Comparison of ENCODE assay signal across 11 mouse cellular contexts in the genomic region with DNA sequence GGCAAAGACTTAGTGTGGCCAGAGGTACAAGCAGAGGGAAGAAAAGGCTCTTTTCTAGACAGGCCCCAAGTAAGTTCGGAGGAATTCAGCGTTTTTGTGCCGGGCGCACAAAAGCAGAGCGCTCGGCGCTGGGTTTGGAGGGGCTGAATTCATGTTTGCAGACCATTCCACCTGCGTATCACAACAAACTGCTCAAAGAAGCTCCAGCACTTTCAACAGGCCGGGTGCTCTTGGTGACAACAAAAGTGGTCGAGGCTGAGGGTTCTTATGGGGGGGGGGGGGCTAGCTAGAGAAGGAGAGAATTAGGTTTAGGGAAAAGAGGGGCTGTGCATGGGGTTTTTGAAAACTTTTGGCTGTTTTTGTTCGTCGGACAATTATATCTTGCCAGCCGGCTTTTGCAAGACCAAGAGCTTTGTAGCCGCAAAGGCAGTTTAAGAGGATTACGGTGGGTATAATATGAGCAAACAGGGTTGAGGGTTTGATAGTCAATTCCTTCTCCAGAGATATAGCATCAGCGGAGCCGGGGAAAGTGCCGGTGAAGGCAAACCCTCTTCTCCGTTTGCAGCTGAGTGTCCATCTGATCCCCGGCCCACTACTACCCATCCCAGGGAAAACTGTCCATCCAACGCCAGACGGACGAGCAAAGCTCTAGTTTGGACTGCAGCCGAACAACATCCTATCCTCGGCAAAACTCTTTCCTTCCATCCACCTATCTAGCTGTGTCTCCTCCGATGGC. TPM values are rescaled to one million over a fixed set of nuclear protein-coding genes. Genes with fewer than 3 reads are reported as not detected.
DNase-seq lines count a peak whose midpoint lies in the region; ATAC-seq and TF ChIP-seq lines count a peak whose summit lies in the region.
"Had no signal": no experiment of that assay in that cellular context is flagged by ENCODE, and none has a peak within 500 bp of the region (broad histone marks: within the 10 kb centered on the region; RNA-seq: fewer than 3 reads in every experiment).

No protein-coding gene starts in this region.

- no peaks in the 10 kb centered on the region for H3K36me3 ChIP-seq in heart, adult 2 months (ENCODE audit: control insufficient read depth, insufficient read depth, low read length)
- no peaks in the 10 kb centered on the region for H3K36me3 ChIP-seq in E14TG2a.4 (ENCODE audit: insufficient read depth, low read length)
- H3K36me3 ChIP-seq in forebrain, embryonic 11.5 days (ENCODE audit: control insufficient read depth, insufficient read depth, low read length): no peaks in the 10 kb centered on the region
- H3K36me3 ChIP-seq in liver, embryonic 12.5 days: no peaks in the 10 kb centered on the region

- no peak overlapping the region for H3K27ac ChIP-seq in heart, adult 2 months
- peak overlapping the region; percentile 97 for H3K27ac ChIP-seq in forebrain, embryonic 11.5 days (ENCODE audit: low read depth, low read length)
- H3K27ac ChIP-seq in liver, embryonic 12.5 days: no peak overlapping the region

- no peak for DNase-seq in heart, adult 2 months
- no peak for DNase-seq in heart, postnatal 4 days
- DNase-seq in forebrain, embryonic 11.5 days (ENCODE audit: low spot score): peak; percentile 84
- no peak for DNase-seq in testis, postnatal 14 days (ENCODE audit: low spot score)
- no peak for DNase-seq in left cerebral cortex, postnatal 14 days (ENCODE audit: low spot score in 2 of 2)
- DNase-seq in lung, postnatal 36 days: no peak
- DNase-seq: adrenal gland, adult 2 months; layer of hippocampus, adult 9-11 months had no signal

- peak; percentile 65 for ATAC-seq in forebrain, embryonic 11.5 days (replicated peaks; ENCODE audit: low FRiP score)
- ATAC-seq in liver, embryonic 12.5 days: no peak

- H3K4me1 ChIP-seq in heart, adult 2 months (ENCODE audit: control insufficient read depth, insufficient read depth, low read length): no peaks in the 10 kb centered on the region
- H3K4me1 ChIP-seq in E14TG2a.4 (replicated peaks; ENCODE audit: low read depth, low read length): peaks cover 49% of the 10 kb centered on the region
- peaks cover 25% of the 10 kb centered on the region; the same call in 1 of the 2 replicates for H3K4me1 ChIP-seq in forebrain, embryonic 11.5 days (replicated peaks; ENCODE audit: control insufficient read depth, insufficient read depth, low read length)
- no peaks in the 10 kb centered on the region for H3K4me1 ChIP-seq in liver, embryonic 12.5 days

- H3K4me3 ChIP-seq in heart, adult 2 months: 0 out of 2 replicates have a peak overlapping the region, but pooled peaks have one; percentile 18
- peak overlapping the region; percentile 68; the same call in 1 of the 2 replicates for H3K4me3 ChIP-seq in E14TG2a.4 (replicated peaks; ENCODE audit: low read length)
- H3K4me3 ChIP-seq in forebrain, embryonic 11.5 days (ENCODE audit: low read depth, low read length): peak overlapping the region; percentile 60
- H3K4me3 ChIP-seq in liver, embryonic 12.5 days: no peak overlapping the region

- intact Hi-C loops in heart, adult 2 months (cut with DNase I): no loop called here
- intact Hi-C loops in left cerebral cortex, postnatal 14 days (cut with DNase I): loop anchor here (5.0 kb wide), 1 partner anchor 45 kb away; no protein-coding TSS in a partner anchor

- WGBS in heart, adult 2 months: 4% methylated on average over 26 of the region's 26 CpGs
- WGBS in forebrain, embryonic 11.5 days: under 1% methylated on average over 26 of the region's 26 CpGs
- 4% methylated on average over 26 of the region's 26 CpGs for WGBS in liver, embryonic 12.5 days (ENCODE audit: insufficient replicate concordance)

- no peak for TF ChIP-seq EP300 in heart, adult 2 months (IDR thresholded peaks at IDR 0.05; ENCODE audit: insufficient read depth, low read depth, low read length)

- H3K4me2 ChIP-seq in forebrain, embryonic 11.5 days (ENCODE audit: low read depth, low read length, severe bottlenecking): peak overlapping the region; percentile 60
- H3K4me2 ChIP-seq in liver, embryonic 12.5 days: peak overlapping the region; percentile 27; the same call in 1 of the 2 replicates

- peaks cover 40% of the 10 kb centered on the region for H3K27me3 ChIP-seq in heart, adult 2 months (ENCODE audit: control insufficient read depth, insufficient read depth, low read length)
- H3K27me3 ChIP-seq in E14TG2a.4 (ENCODE audit: insufficient read depth, low read length): peaks cover 93% of the 10 kb centered on the region
- peaks cover 57% of the 10 kb centered on the region for H3K27me3 ChIP-seq in forebrain, embryonic 11.5 days (ENCODE audit: control insufficient read depth, insufficient read depth, low read length)
- H3K27me3 ChIP-seq in liver, embryonic 12.5 days (replicated peaks): peaks cover 100% of the 10 kb centered on the region

- H3K9me3 ChIP-seq in E14TG2a.4 (ENCODE audit: low read length): no peaks in the 10 kb centered on the region
- H3K9me3 ChIP-seq in forebrain, embryonic 11.5 days (ENCODE audit: control insufficient read depth, low read length): no peaks in the 10 kb centered on the region
- no peaks in the 10 kb centered on the region for H3K9me3 ChIP-seq in liver, embryonic 12.5 days (replicated peaks)

- TF ChIP-seq CTCF in heart, adult 2 months (IDR thresholded peaks at IDR 0.05): no peak
- no peak for TF ChIP-seq CTCF in E14TG2a.4 (conservative IDR thresholded peaks at IDR 0.05; ENCODE audit: low read length)

- no peaks in the 10 kb centered on the region for H3K79me2 ChIP-seq in heart, adult 2 months (replicated peaks; ENCODE audit: control insufficient read depth, insufficient read depth, low read length)

- TF ChIP-seq POLR2A in heart, adult 2 months (IDR thresholded peaks at IDR 0.05; ENCODE audit: insufficient read depth, low read depth, low read length): no peak

- H3K9ac ChIP-seq in heart, adult 2 months (ENCODE audit: low read depth, low read length): no peak overlapping the region
- H3K9ac ChIP-seq in forebrain, embryonic 11.5 days (ENCODE audit: low read length): peak overlapping the region; percentile 91; the same call in 1 of the 2 replicates
- no peak overlapping the region for H3K9ac ChIP-seq in liver, embryonic 12.5 days

RNA-seq across cellular contexts. Expression of a gene that starts 1.0 kb away (rescaled TPM):
- total RNA-seq in heart, adult 2 months (2021): not detected
- polyA plus RNA-seq in heart, adult 2 months (2012; rRNA removed): not detected in 2 replicates
- not detected for total RNA-seq in heart, postnatal 4 days (2021)
- polyA plus RNA-seq in forebrain, embryonic 11.5 days (2014; fragmentation: Nextera tagmentation; extraction: Ambion mirVana): 47.5 and 51.5 TPM in 2 replicates
- 0.06 TPM in 1 of 2 replicates, not detected in the other for polyA plus RNA-seq in liver, embryonic 12.5 days (2016; fragmentation: Nextera tagmentation; extraction: Ambion mirVana)
- 10 to 100 TPM; 28.8 to 40.9 TPM for total RNA-seq in left cerebral cortex, postnatal 14 days (2021)
- total RNA-seq: adrenal gland, adult 2 months had no signal
- polyA plus RNA-seq: adrenal gland, adult 2 months; C2C12 had no signal

Comparison
In these comparisons a context has a peak if more than half of its experiments do, and no peak if none do; other contexts are left out.
1. RNA of a gene that starts 1.0 kb away (total RNA-seq): 28.8 to 40.9 TPM in left cerebral cortex, postnatal 14 days; not detected in heart, adult 2 months and not detected in heart, postnatal 4 days; every median in the first group is over 10 times any median in the second.